Mouse (Mus musculus): ENCODE measurements at regions not wholly inside any gene's neighbourhood (a gene's known extent, or its start where the extent isn't known, plus 50 kb on each side); places are given as distances from the start of the nearest gene placed in this dataset.

DNA sequence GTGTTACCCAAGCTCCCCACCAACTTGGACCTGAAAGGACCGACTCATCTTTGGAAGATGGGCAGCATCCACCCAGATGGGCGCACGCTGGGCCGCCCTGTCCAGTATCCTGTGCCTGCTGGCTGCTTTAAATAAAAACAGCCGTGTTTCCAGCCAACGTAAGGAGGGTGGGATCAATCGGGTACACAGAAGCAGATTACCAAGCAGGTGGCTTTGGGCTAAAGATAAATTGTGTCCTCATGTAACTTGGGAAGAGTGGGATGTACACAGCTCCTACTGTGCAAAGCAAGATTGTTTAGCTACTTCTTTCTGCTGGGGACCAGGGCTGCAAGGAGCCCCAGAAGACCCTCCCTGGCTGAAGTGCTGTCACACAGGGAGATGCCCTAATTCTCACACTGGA is 310.6 kb upstream of the Dio3 start:
- Histone ChIP-seq H3K4me3 (ENCODE audit: control insufficient read depth, insufficient read depth, low read length) (no peak overlapping the region), H3K4me1 (replicated peaks; ENCODE audit: control insufficient read depth, insufficient read depth, low read length) (no peaks in the 10 kb centered on the region), H3K27ac (ENCODE audit: control insufficient read depth, insufficient read depth, low read length) (no peak overlapping the region), H3K27me3 (ENCODE audit: control insufficient read depth, insufficient read depth, low read length) (no peaks in the 10 kb centered on the region), H3K36me3 (ENCODE audit: control insufficient read depth, insufficient read depth, low read length) (no peaks in the 10 kb centered on the region)
- WGBS: 96% methylated on average over 7 of the region's 7 CpGs
- TF ChIP-seq CTCF (IDR thresholded peaks at IDR 0.05; ENCODE audit: borderline replicate concordance, control insufficient read depth, extremely low read depth, insufficient read depth, low read length, poor library complexity): no peak
- TF ChIP-seq POLR2A (IDR thresholded peaks at IDR 0.05; ENCODE audit: control insufficient read depth, extremely low read depth, insufficient read depth, low read length, poor library complexity): no peak
- no peak for DNase-seq

DNA sequence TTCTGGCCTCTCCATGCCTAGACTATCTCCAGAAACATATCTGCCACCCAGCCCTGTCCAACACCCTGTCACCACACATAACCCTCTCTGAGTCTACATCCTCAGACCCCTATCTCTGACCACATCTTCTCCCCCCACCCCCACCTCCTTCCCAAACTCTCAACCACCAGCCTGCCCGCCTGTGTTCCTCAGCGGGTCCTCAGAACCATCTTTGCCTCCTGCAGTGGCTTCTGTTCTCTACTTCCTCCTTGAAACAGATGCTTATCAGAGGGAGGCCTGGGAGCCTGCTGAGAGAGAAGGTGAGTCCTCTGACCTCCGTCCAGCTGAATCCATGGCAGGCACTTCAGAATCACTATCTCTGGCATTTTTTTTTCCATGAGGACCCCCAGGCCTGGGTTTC is 307.4 kb upstream of the Dio3 start:
- no peak for DNase-seq
- WGBS: 0% methylated on average over 3 of the region's 3 CpGs
- TF ChIP-seq POLR2A (IDR thresholded peaks at IDR 0.05; ENCODE audit: control insufficient read depth, extremely low read depth, insufficient read depth, low read length, poor library complexity) (no peak), CTCF (IDR thresholded peaks at IDR 0.05; ENCODE audit: borderline replicate concordance, control insufficient read depth, extremely low read depth, insufficient read depth, low read length, poor library complexity) (no peak)
- Histone ChIP-seq H3K27ac (ENCODE audit: control insufficient read depth, insufficient read depth, low read length) (no peak overlapping the region), H3K27me3 (ENCODE audit: control insufficient read depth, insufficient read depth, low read length) (no peaks in the 10 kb centered on the region), H3K4me1 (replicated peaks; ENCODE audit: control insufficient read depth, insufficient read depth, low read length) (no peaks in the 10 kb centered on the region), H3K4me3 (ENCODE audit: control insufficient read depth, insufficient read depth, low read length) (no peak overlapping the region), H3K36me3 (ENCODE audit: control insufficient read depth, insufficient read depth, low read length) (no peaks in the 10 kb centered on the region)

DNA sequence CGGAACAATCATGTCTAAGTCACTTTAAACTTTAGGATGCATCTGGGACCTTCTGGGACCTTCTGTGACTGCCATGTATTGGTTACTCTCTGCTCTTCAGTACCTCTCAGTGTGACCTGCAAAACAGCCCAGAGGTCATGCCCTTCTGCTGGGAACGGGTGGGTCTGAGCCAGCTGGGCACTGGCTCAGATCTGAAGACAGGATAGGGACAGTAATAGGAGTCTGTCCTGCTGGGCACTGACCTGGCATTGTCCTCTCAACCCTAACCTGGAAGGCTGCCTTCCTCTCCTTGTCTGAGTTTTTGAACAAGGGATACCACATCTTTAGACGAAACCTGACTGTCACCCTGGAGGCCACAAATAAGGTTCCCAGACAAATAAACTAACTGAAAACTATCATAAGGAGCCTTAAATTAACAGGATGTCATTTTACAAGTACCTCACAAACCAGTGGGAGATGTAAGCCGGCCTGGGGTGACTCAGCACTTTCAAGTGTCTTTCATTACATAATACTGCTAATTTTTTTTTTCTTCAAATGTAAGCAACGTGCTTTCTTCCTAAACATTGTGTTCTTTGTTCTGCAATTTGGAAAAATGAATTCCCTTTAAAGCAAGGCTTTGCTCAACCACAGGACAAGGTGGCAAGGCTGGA is 306.4 kb upstream of the Dio3 start:
- H3K27ac ChIP-seq (ENCODE audit: control insufficient read depth, insufficient read depth, low read length): no peak overlapping the region

DNA sequence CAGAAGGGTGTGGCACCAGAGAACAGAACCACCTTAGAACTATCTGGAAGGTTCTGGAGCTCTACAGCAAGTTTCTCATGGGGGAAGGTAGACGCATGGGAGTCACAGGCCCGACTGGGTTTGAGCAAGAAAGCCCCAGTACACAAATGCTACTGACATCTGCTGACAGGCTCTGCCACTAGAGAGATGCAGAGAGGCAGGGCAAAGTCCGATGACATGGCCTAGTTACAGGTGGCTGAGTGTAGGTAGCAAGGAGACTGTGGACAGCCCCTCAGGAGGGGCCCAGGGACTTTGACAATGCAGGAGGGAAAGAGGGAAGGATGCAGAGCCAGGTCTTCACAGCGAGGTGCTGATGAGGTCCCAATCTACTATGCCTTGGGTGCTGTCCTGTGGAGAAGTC is 305.3 kb upstream of the Dio3 start:
- Histone ChIP-seq H3K4me1 (replicated peaks; ENCODE audit: control insufficient read depth, insufficient read depth, low read length) (no peaks in the 10 kb centered on the region), H3K36me3 (ENCODE audit: control insufficient read depth, insufficient read depth, low read length) (no peaks in the 10 kb centered on the region), H3K4me3 (ENCODE audit: control insufficient read depth, insufficient read depth, low read length) (no peak overlapping the region), H3K27me3 (ENCODE audit: control insufficient read depth, insufficient read depth, low read length) (no peaks in the 10 kb centered on the region), H3K27ac (ENCODE audit: control insufficient read depth, insufficient read depth, low read length) (no peak overlapping the region)
- 82% methylated on average over 4 of the region's 4 CpGs for WGBS
- no peak for TF ChIP-seq POLR2A (IDR thresholded peaks at IDR 0.05; ENCODE audit: control insufficient read depth, extremely low read depth, insufficient read depth, low read length, poor library complexity)
- TF ChIP-seq CTCF (IDR thresholded peaks at IDR 0.05; ENCODE audit: borderline replicate concordance, control insufficient read depth, extremely low read depth, insufficient read depth, low read length, poor library complexity): no peak
- no peak for DNase-seq

More for the DNA sequence above, 306.4 kb upstream of the Dio3 start:
- no peaks in the 10 kb centered on the region for H3K4me1 ChIP-seq (replicated peaks; ENCODE audit: control insufficient read depth, insufficient read depth, low read length)
- no peaks in the 10 kb centered on the region for H3K36me3 ChIP-seq (ENCODE audit: control insufficient read depth, insufficient read depth, low read length)
- no peak overlapping the region for H3K4me3 ChIP-seq (ENCODE audit: control insufficient read depth, insufficient read depth, low read length)
- DNase-seq: no peak
- WGBS: 31% methylated on average over 5 of the region's 5 CpGs
- TF ChIP-seq CTCF (IDR thresholded peaks at IDR 0.05; ENCODE audit: borderline replicate concordance, control insufficient read depth, extremely low read depth, insufficient read depth, low read length, poor library complexity) (no peak), POLR2A (IDR thresholded peaks at IDR 0.05; ENCODE audit: control insufficient read depth, extremely low read depth, insufficient read depth, low read length, poor library complexity) (no peak)
- H3K27me3 ChIP-seq (ENCODE audit: control insufficient read depth, insufficient read depth, low read length): no peaks in the 10 kb centered on the region

DNA sequence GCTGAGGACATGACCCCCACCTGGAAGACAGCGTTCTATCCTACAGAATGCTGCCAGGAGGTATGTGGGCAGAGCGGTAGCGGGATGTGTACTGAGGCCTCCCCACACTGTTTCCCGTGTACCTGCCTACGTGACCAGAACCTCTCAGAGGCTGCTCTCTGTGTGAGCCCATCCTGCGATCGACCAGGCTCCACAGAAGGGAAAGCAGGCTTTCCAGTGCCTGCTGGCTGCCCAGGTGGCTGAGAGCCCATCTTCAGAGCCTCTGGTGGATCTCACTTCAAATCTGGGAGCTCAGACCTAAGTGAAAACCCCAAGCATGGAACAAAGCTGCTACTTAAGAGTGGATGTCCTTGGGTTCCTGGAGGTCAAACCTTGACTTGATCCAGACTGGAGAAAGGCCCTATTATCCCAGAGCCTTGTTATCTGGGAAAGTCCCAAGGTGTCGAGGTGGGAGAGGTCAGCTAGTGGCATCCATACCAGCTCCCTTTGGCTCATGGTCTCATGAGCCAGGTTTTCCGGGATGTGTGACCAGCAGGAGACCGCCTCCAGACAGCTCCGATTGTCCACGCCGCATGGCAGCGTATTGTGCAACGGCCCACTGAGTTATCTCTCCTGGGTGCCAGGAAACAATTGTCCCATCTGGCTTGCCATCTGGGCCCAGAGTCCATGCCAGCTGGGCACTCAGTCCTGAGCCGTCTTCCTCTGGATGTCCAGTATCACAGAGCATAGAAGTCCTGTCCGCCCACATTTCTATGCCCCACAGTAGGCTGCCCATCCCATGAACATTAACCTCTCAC is 303.5 kb upstream of the Dio3 start:
- no peak overlapping the region for H3K27ac ChIP-seq (ENCODE audit: control insufficient read depth, insufficient read depth, low read length)
- 94% methylated on average over 17 of the region's 17 CpGs for WGBS
- no peaks in the 10 kb centered on the region for H3K4me1 ChIP-seq (replicated peaks; ENCODE audit: control insufficient read depth, insufficient read depth, low read length)
- no peak overlapping the region for H3K4me3 ChIP-seq (ENCODE audit: control insufficient read depth, insufficient read depth, low read length)
- no peaks in the 10 kb centered on the region for H3K27me3 ChIP-seq (ENCODE audit: control insufficient read depth, insufficient read depth, low read length)
- H3K36me3 ChIP-seq (ENCODE audit: control insufficient read depth, insufficient read depth, low read length): no peaks in the 10 kb centered on the region
- no peak for TF ChIP-seq POLR2A (IDR thresholded peaks at IDR 0.05; ENCODE audit: control insufficient read depth, extremely low read depth, insufficient read depth, low read length, poor library complexity)
- no peak for TF ChIP-seq CTCF (IDR thresholded peaks at IDR 0.05; ENCODE audit: borderline replicate concordance, control insufficient read depth, extremely low read depth, insufficient read depth, low read length, poor library complexity)
- DNase-seq: no peak

DNA sequence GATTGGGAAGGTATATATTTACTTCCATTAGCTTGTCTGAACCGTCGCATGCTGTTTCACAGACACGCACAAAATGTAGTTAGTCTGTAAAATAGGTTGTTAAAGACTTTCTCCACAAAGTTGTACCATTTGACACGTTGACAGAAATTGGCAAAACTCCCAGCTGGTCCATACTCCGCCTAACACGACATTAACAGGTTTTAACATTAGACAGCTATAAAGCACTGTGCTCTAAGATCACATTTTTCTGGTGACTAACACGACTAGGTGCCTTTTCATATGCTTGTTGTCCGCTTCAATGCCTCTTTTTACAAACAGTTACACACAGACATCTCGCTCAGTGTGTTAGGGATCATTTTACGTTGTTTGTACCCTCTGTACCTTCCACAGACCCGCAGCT is 294.2 kb upstream of the Dio3 start:
- Histone ChIP-seq H3K4me3 (ENCODE audit: control insufficient read depth, insufficient read depth, low read length) (no peak overlapping the region), H3K27me3 (ENCODE audit: control insufficient read depth, insufficient read depth, low read length) (no peaks in the 10 kb centered on the region), H3K27ac (ENCODE audit: control insufficient read depth, insufficient read depth, low read length) (no peak overlapping the region), H3K4me1 (replicated peaks; ENCODE audit: control insufficient read depth, insufficient read depth, low read length) (no peaks in the 10 kb centered on the region), H3K36me3 (ENCODE audit: control insufficient read depth, insufficient read depth, low read length) (no peaks in the 10 kb centered on the region)
- no peak for DNase-seq
- 91% methylated on average over 11 of the region's 11 CpGs for WGBS
- TF ChIP-seq POLR2A (IDR thresholded peaks at IDR 0.05; ENCODE audit: control insufficient read depth, extremely low read depth, insufficient read depth, low read length, poor library complexity): no peak
- no peak for TF ChIP-seq CTCF (IDR thresholded peaks at IDR 0.05; ENCODE audit: borderline replicate concordance, control insufficient read depth, extremely low read depth, insufficient read depth, low read length, poor library complexity)

All from thymus, adult 2 months (tissue).